10 mouse cellular contexts compared by ENCODE assay signal in genomic region chr17:67866026-67866425, GRCm38 (mm10).
DNase-seq lines count a peak whose midpoint lies in the region; ATAC-seq and TF ChIP-seq lines count a peak whose summit lies in the region.
"Had no signal": no experiment of that assay in that cellular context is flagged by ENCODE, and none has a peak within 500 bp of the region (broad histone marks: within the 10 kb centered on the region; RNA-seq: fewer than 3 reads in every experiment).

No protein-coding gene starts in this region.

- intact Hi-C loops in heart, postnatal 10 days (cut with DNase I): loop anchor here (10.0 kb wide), 1 partner anchor 979 kb away; no protein-coding TSS in a partner anchor

- no peak for ATAC-seq in forebrain, embryonic 13.5 days
- ATAC-seq in hindbrain, embryonic 12.5 days (ENCODE audit: low FRiP score): no peak
- ATAC-seq in hindbrain, postnatal 0 days: no peak
- ATAC-seq: intestine, embryonic 16.5 days had no signal

- peak overlapping the region; percentile 72; the same call in 1 of the 2 replicates for H3K27ac ChIP-seq in forebrain, embryonic 10.5 days
- no peak overlapping the region for H3K27ac ChIP-seq in forebrain, embryonic 13.5 days
- peak overlapping the region; percentile 49; the same call in 1 of the 2 replicates for H3K27ac ChIP-seq in hindbrain, embryonic 12.5 days
- H3K27ac ChIP-seq in hindbrain, postnatal 0 days: no peak overlapping the region
- H3K27ac ChIP-seq in thymus, adult 2 months (ENCODE audit: control insufficient read depth, insufficient read depth, low read length): no peak overlapping the region

- H3K27me3 ChIP-seq in forebrain, embryonic 10.5 days (ENCODE audit: poor library complexity, severe bottlenecking): no peaks in the 10 kb centered on the region
- no peaks in the 10 kb centered on the region for H3K27me3 ChIP-seq in forebrain, embryonic 13.5 days
- no peaks in the 10 kb centered on the region for H3K27me3 ChIP-seq in hindbrain, embryonic 12.5 days
- H3K27me3 ChIP-seq in hindbrain, postnatal 0 days (ENCODE audit: insufficient read depth, low read length): no peaks in the 10 kb centered on the region
- H3K27me3 ChIP-seq in thymus, adult 2 months (ENCODE audit: control insufficient read depth, insufficient read depth, low read length): no peaks in the 10 kb centered on the region

- H3K36me3 ChIP-seq in forebrain, embryonic 10.5 days (replicated peaks): peaks cover 56% of the 10 kb centered on the region
- no peaks in the 10 kb centered on the region for H3K36me3 ChIP-seq in forebrain, embryonic 13.5 days (ENCODE audit: poor library complexity, severe bottlenecking)
- H3K36me3 ChIP-seq in hindbrain, embryonic 12.5 days: peaks cover 4% of the 10 kb centered on the region; the same call in 1 of the 2 replicates
- H3K36me3 ChIP-seq in hindbrain, postnatal 0 days (ENCODE audit: insufficient read depth, low read length): no peaks in the 10 kb centered on the region
- no peaks in the 10 kb centered on the region for H3K36me3 ChIP-seq in thymus, adult 2 months (ENCODE audit: control insufficient read depth, insufficient read depth, low read length)

- H3K4me3 ChIP-seq in forebrain, embryonic 10.5 days: no peak overlapping the region
- H3K4me3 ChIP-seq in forebrain, embryonic 13.5 days: no peak overlapping the region
- H3K4me3 ChIP-seq in hindbrain, embryonic 12.5 days: no peak overlapping the region
- no peak overlapping the region for H3K4me3 ChIP-seq in hindbrain, postnatal 0 days (ENCODE audit: low read length)
- no peak overlapping the region for H3K4me3 ChIP-seq in thymus, adult 2 months (ENCODE audit: control insufficient read depth, insufficient read depth, low read length)

- no peak for TF ChIP-seq POLR2A in thymus, adult 2 months (IDR thresholded peaks at IDR 0.05; ENCODE audit: control insufficient read depth, extremely low read depth, insufficient read depth, low read length, poor library complexity)

- DNase-seq in forebrain, embryonic 10.5 days (ENCODE audit: extremely low spot score, low spot score): no peak
- DNase-seq in hindbrain, postnatal 0 days (ENCODE audit: low spot score): no peak
- DNase-seq in heart, postnatal 10 days: peak; percentile 18 to 22
- peak; percentile 63 for DNase-seq in skeletal muscle tissue, adult 2 months (ENCODE audit: low read depth, low spot score)
- no peak for DNase-seq in adipocyte (ENCODE audit: low spot score)
- DNase-seq in thymus, adult 2 months: no peak
- DNase-seq: layer of hippocampus, adult 9-11 months had no signal

- TF ChIP-seq CTCF in hindbrain, postnatal 0 days (IDR thresholded peaks at IDR 0.05; ENCODE audit: low read depth): no peak
- no peak for TF ChIP-seq CTCF in thymus, adult 2 months (IDR thresholded peaks at IDR 0.05; ENCODE audit: borderline replicate concordance, control insufficient read depth, extremely low read depth, insufficient read depth, low read length, poor library complexity)

- H3K4me2 ChIP-seq in forebrain, embryonic 13.5 days: no peak overlapping the region
- H3K4me2 ChIP-seq in hindbrain, embryonic 12.5 days (replicated peaks): no peak overlapping the region
- no peak overlapping the region for H3K4me2 ChIP-seq in hindbrain, postnatal 0 days (ENCODE audit: low read depth, low read length)

- H3K9ac ChIP-seq in forebrain, embryonic 13.5 days: no peak overlapping the region
- no peak overlapping the region for H3K9ac ChIP-seq in hindbrain, embryonic 12.5 days
- no peak overlapping the region for H3K9ac ChIP-seq in hindbrain, postnatal 0 days (replicated peaks; ENCODE audit: low read length)

- peaks cover 11% of the 10 kb centered on the region; the same call in 1 of the 2 replicates for H3K4me1 ChIP-seq in forebrain, embryonic 10.5 days
- H3K4me1 ChIP-seq in forebrain, embryonic 13.5 days: no peaks in the 10 kb centered on the region
- H3K4me1 ChIP-seq in hindbrain, embryonic 12.5 days: 0 out of 2 replicates have a peak, but pooled peaks cover 7% of the 10 kb centered on the region
- H3K4me1 ChIP-seq in hindbrain, postnatal 0 days (ENCODE audit: insufficient read depth, low read length): no peaks in the 10 kb centered on the region
- no peaks in the 10 kb centered on the region for H3K4me1 ChIP-seq in thymus, adult 2 months (replicated peaks; ENCODE audit: control insufficient read depth, insufficient read depth, low read length)

- WGBS in forebrain, embryonic 10.5 days: 71% methylated on average over 9 of the region's 9 CpGs
- 70% methylated on average over 9 of the region's 9 CpGs for WGBS in forebrain, embryonic 13.5 days
- 73% methylated on average over 9 of the region's 9 CpGs for WGBS in hindbrain, embryonic 12.5 days
- WGBS in hindbrain, postnatal 0 days: 66% methylated on average over 9 of the region's 9 CpGs
- 89% methylated on average over 9 of the region's 9 CpGs for WGBS in thymus, adult 2 months

- peaks cover 5% of the 10 kb centered on the region; the same call in 1 of the 2 replicates for H3K9me3 ChIP-seq in forebrain, embryonic 10.5 days
- H3K9me3 ChIP-seq in forebrain, embryonic 13.5 days (replicated peaks): no peaks in the 10 kb centered on the region
- H3K9me3 ChIP-seq in hindbrain, embryonic 12.5 days (replicated peaks): 0 out of 2 replicates have a peak, but pooled peaks cover 5% of the 10 kb centered on the region
- H3K9me3 ChIP-seq in hindbrain, postnatal 0 days (ENCODE audit: low read length): no peaks in the 10 kb centered on the region

Comparison
In these comparisons a context has a peak if more than half of its experiments do, and no peak if none do; other contexts are left out.
1. H3K27ac ChIP-seq: peak in forebrain, embryonic 10.5 days (single experiment) and hindbrain, embryonic 12.5 days (single experiment); none in forebrain, embryonic 13.5 days (single experiment), hindbrain, postnatal 0 days (single experiment) and thymus, adult 2 months (single experiment).
2. DNase-seq: peak in heart, postnatal 10 days (2 of 2) and skeletal muscle tissue, adult 2 months (single experiment); none in forebrain, embryonic 10.5 days (single experiment), hindbrain, postnatal 0 days (single experiment), adipocyte (single experiment) and thymus, adult 2 months (single experiment).